Mouse (Mus musculus): Measurements from ENCODE around the gene Hpca. TPM values are rescaled to one million over a fixed set of nuclear protein-coding genes. Genes with fewer than 3 reads are reported as not detected.

The Hpca gene
- total and polyA plus RNA-seq, 2 experiments from 2014 or later: 128 to 129 TPM

DNA sequence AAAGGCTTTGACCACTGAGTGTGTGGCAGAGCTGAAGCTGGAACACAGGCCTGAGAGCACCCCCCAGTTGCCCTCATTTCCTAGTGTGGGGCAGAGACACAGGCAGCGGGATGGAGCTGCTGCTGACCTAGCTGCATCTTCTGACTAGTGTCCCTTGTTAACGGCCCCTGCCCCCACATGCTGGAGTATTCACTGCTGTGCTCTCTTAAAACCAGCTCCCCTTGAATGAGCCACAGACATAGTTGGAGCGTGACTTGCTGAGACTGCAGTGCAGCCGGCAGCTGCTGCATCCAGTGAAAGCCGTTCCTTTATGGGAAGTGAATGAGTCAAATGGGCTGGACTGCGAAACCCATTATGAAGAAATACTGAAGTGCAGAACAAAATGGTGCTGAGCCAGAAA, 40.3 kb downstream of the Hpca start:
- Histone ChIP-seq H3K27ac (ENCODE audit: low read depth, low read length) (no peak overlapping the region), H3K9me3 (ENCODE audit: low read length) (no peaks in the 10 kb centered on the region), H3K4me3 (ENCODE audit: low read depth, low read length) (no peak overlapping the region), H3K4me1 (ENCODE audit: insufficient read depth) (no peaks in the 10 kb centered on the region), H3K27me3 (ENCODE audit: insufficient read depth, low read length) (no peaks in the 10 kb centered on the region), H3K9ac (no peak overlapping the region), H3K36me3 (ENCODE audit: insufficient read depth) (peaks cover 57% of the 10 kb centered on the region), H3K4me2 (ENCODE audit: low read depth) (no peak overlapping the region)
- 64% methylated on average over 6 of the region's 6 CpGs for WGBS
- ATAC-seq: peak; percentile 68
- peak; percentile 23 for DNase-seq
- no peak for TF ChIP-seq CTCF (IDR thresholded peaks at IDR 0.05; ENCODE audit: low read depth)

- no peak overlapping the region for H3K4me2 ChIP-seq (ENCODE audit: low read depth)
- DNase-seq: no peak
- peaks cover 62% of the 10 kb centered on the region for H3K36me3 ChIP-seq (ENCODE audit: insufficient read depth)
- no peak overlapping the region for H3K4me3 ChIP-seq (ENCODE audit: low read depth, low read length)
- no peak for TF ChIP-seq CTCF (IDR thresholded peaks at IDR 0.05; ENCODE audit: low read depth)
- ATAC-seq: no peak
- H3K27ac ChIP-seq (ENCODE audit: low read depth, low read length): no peak overlapping the region
- no peaks in the 10 kb centered on the region for H3K27me3 ChIP-seq (ENCODE audit: insufficient read depth, low read length)
- H3K9ac ChIP-seq: no peak overlapping the region
- WGBS: 78% methylated on average over 7 of the region's 7 CpGs
- no peaks in the 10 kb centered on the region for H3K9me3 ChIP-seq (ENCODE audit: low read length)
- H3K4me1 ChIP-seq (ENCODE audit: insufficient read depth): no peaks in the 10 kb centered on the region
Observed at GRCm38 (mm10) chr4:129081041-129081440, 40.8 kb downstream of the Hpca start.

DNA sequence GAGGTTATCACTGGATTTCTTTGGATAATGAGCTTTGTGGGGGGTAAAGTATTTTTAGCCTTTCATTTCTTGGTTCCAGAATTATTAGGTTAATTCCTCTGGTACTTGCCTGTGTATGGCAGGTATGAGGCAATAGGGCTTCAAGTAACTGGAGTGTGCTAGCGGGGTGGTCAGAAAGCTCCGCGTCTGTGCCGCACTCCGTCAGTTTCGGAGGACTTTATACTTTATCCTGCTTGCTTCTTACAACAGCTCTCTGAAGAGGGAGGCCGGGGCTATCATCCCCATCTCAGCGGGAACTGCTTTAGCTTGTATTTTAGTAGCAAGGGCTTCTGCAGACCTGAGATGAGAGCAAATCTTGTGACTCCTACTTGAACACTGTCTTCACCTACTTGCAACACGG, 42.7 kb downstream of the Hpca start:
- no peak for TF ChIP-seq CTCF (IDR thresholded peaks at IDR 0.05; ENCODE audit: low read depth)
- H3K9me3 ChIP-seq (ENCODE audit: low read length): no peaks in the 10 kb centered on the region
- no peak for ATAC-seq
- H3K27me3 ChIP-seq (ENCODE audit: insufficient read depth, low read length): no peaks in the 10 kb centered on the region
- no peaks in the 10 kb centered on the region for H3K4me1 ChIP-seq (ENCODE audit: insufficient read depth)
- DNase-seq: no peak
- 94% methylated on average over 9 of the region's 9 CpGs for WGBS
- H3K27ac ChIP-seq (ENCODE audit: low read depth, low read length): no peak overlapping the region
- no peak overlapping the region for H3K4me2 ChIP-seq (ENCODE audit: low read depth)
- no peak overlapping the region for H3K4me3 ChIP-seq (ENCODE audit: low read depth, low read length)
- H3K9ac ChIP-seq: no peak overlapping the region
- H3K36me3 ChIP-seq (ENCODE audit: insufficient read depth): peaks cover 73% of the 10 kb centered on the region

GRCm38 (mm10) chr4:129068848-129069247, 53.0 kb downstream of the Hpca start:
- Histone ChIP-seq H3K4me3 (ENCODE audit: low read depth, low read length) (no peak overlapping the region), H3K27me3 (ENCODE audit: insufficient read depth, low read length) (no peaks in the 10 kb centered on the region), H3K9ac (no peak overlapping the region), H3K9me3 (ENCODE audit: low read length) (no peaks in the 10 kb centered on the region), H3K4me2 (ENCODE audit: low read depth) (no peak overlapping the region), H3K27ac (ENCODE audit: low read depth, low read length) (no peak overlapping the region), H3K4me1 (ENCODE audit: insufficient read depth) (no peaks in the 10 kb centered on the region), H3K36me3 (ENCODE audit: insufficient read depth) (peaks cover 12% of the 10 kb centered on the region)
- WGBS: 96% methylated on average over 4 of the region's 4 CpGs
- TF ChIP-seq CTCF (IDR thresholded peaks at IDR 0.05; ENCODE audit: low read depth): no peak
- ATAC-seq (no peak), DNase-seq (no peak)

- no peak overlapping the region for H3K27ac ChIP-seq (ENCODE audit: low read depth, low read length)
- no peak overlapping the region for H3K4me2 ChIP-seq (ENCODE audit: low read depth)
- TF ChIP-seq CTCF (IDR thresholded peaks at IDR 0.05; ENCODE audit: low read depth): no peak
- H3K9ac ChIP-seq: no peak overlapping the region
- H3K36me3 ChIP-seq (ENCODE audit: insufficient read depth): peaks cover 2% of the 10 kb centered on the region; the same call in 1 of the 2 replicates
- H3K4me1 ChIP-seq (ENCODE audit: insufficient read depth): no peaks in the 10 kb centered on the region
- H3K9me3 ChIP-seq (ENCODE audit: low read length): no peaks in the 10 kb centered on the region
- H3K4me3 ChIP-seq (ENCODE audit: low read depth, low read length): no peak overlapping the region
- H3K27me3 ChIP-seq (ENCODE audit: insufficient read depth, low read length): no peaks in the 10 kb centered on the region
- 76% methylated on average over 5 of the region's 5 CpGs for WGBS
- no peak for DNase-seq
- no peak for ATAC-seq
Observed at GRCm38 (mm10) chr4:129067638-129068415, 54.0 kb downstream of the Hpca start.

GRCm38 (mm10) chr4:129065688-129066236, 56.1 kb downstream of the Hpca start:
- DNase-seq (no peak), ATAC-seq (no peak)
- H3K9ac ChIP-seq: no peak overlapping the region
- H3K27me3 ChIP-seq (ENCODE audit: insufficient read depth, low read length): no peaks in the 10 kb centered on the region
- no peak overlapping the region for H3K4me3 ChIP-seq (ENCODE audit: low read depth, low read length)
- no peaks in the 10 kb centered on the region for H3K9me3 ChIP-seq (ENCODE audit: low read length)
- H3K4me2 ChIP-seq (ENCODE audit: low read depth): no peak overlapping the region
- TF ChIP-seq CTCF (IDR thresholded peaks at IDR 0.05; ENCODE audit: low read depth): no peak
- peaks cover 4% of the 10 kb centered on the region; the same call in 1 of the 2 replicates for H3K4me1 ChIP-seq (ENCODE audit: insufficient read depth)
- H3K27ac ChIP-seq (ENCODE audit: low read depth, low read length): no peak overlapping the region
- H3K36me3 ChIP-seq (ENCODE audit: insufficient read depth): no peaks in the 10 kb centered on the region

- peaks cover 16% of the 10 kb centered on the region for H3K4me1 ChIP-seq (ENCODE audit: insufficient read depth)
- TF ChIP-seq CTCF (IDR thresholded peaks at IDR 0.05; ENCODE audit: low read depth): no peak
- DNase-seq: no peak
- no peak for ATAC-seq
- no peak overlapping the region for H3K9ac ChIP-seq
- no peak overlapping the region for H3K4me3 ChIP-seq (ENCODE audit: low read depth, low read length)
- H3K27ac ChIP-seq (ENCODE audit: low read depth, low read length): no peak overlapping the region
- no peaks in the 10 kb centered on the region for H3K27me3 ChIP-seq (ENCODE audit: insufficient read depth, low read length)
- H3K36me3 ChIP-seq (ENCODE audit: insufficient read depth): no peaks in the 10 kb centered on the region
- 89% methylated on average over 3 of the region's 3 CpGs for WGBS
- H3K4me2 ChIP-seq (ENCODE audit: low read depth): no peak overlapping the region
- no peaks in the 10 kb centered on the region for H3K9me3 ChIP-seq (ENCODE audit: low read length)
Observed at GRCm38 (mm10) chr4:129062281-129063075, 59.4 kb downstream of the Hpca start.

Other genes with a start within 250 kb of the Hpca start
- gene Trim62, start 238.5 kb downstream of the Hpca start, total RNA-seq (2014; rRNA removed): 10.9 and 15.7 TPM in 2 replicates
- 15.5 and 20.4 TPM in 2 replicates for gene Trim62, start 238.5 kb downstream of the Hpca start, polyA plus RNA-seq (2015; fragmentation: Nextera tagmentation; extraction: Ambion mirVana)
- gene Azin2, start 159.6 kb downstream of the Hpca start, total RNA-seq (2014; rRNA removed): 19.2 and 23.4 TPM in 2 replicates
- 16.4 and 18.0 TPM in 2 replicates for gene Azin2, start 159.6 kb downstream of the Hpca start, polyA plus RNA-seq (2015; fragmentation: Nextera tagmentation; extraction: Ambion mirVana)
- 30.8 and 33.0 TPM in 2 replicates for gene Ak2, start 130.1 kb downstream of the Hpca start, total RNA-seq (2014; rRNA removed)
- 58.5 and 64.2 TPM in 2 replicates for gene Ak2, start 130.1 kb downstream of the Hpca start, polyA plus RNA-seq (2015; fragmentation: Nextera tagmentation; extraction: Ambion mirVana)
- gene Rnf19b, start 63.8 kb downstream of the Hpca start, total RNA-seq (2014; rRNA removed): 116 and 135 TPM in 2 replicates
- 31.1 and 32.6 TPM in 2 replicates for gene Rnf19b, start 63.8 kb downstream of the Hpca start, polyA plus RNA-seq (2015; fragmentation: Nextera tagmentation; extraction: Ambion mirVana)
- gene Tmem54, start 16.5 kb downstream of the Hpca start, total RNA-seq (2014; rRNA removed): not detected in 2 replicates
- not detected in 2 replicates for gene Tmem54, start 16.5 kb downstream of the Hpca start, polyA plus RNA-seq (2015; fragmentation: Nextera tagmentation; extraction: Ambion mirVana)
- 10.3 and 11.6 TPM in 2 replicates for gene Fndc5, start 15.0 kb upstream of the Hpca start, total RNA-seq (2014; rRNA removed)
- gene Fndc5, start 15.0 kb upstream of the Hpca start, polyA plus RNA-seq (2015; fragmentation: Nextera tagmentation; extraction: Ambion mirVana): 5.8 and 8.3 TPM in 2 replicates
- 41.4 and 52.2 TPM in 2 replicates for gene S100pbp, start 67.7 kb upstream of the Hpca start, total RNA-seq (2014; rRNA removed)
- gene S100pbp, start 67.7 kb upstream of the Hpca start, polyA plus RNA-seq (2015; fragmentation: Nextera tagmentation; extraction: Ambion mirVana): 11.0 and 15.6 TPM in 2 replicates
- gene Yars, start 67.7 kb upstream of the Hpca start, total RNA-seq (2014; rRNA removed): 97.7 and 119 TPM in 2 replicates
- 108 and 120 TPM in 2 replicates for gene Yars, start 67.7 kb upstream of the Hpca start, polyA plus RNA-seq (2015; fragmentation: Nextera tagmentation; extraction: Ambion mirVana)
- 7.8 and 10.6 TPM in 2 replicates for gene C77080, start 139.4 kb upstream of the Hpca start, total RNA-seq (2014; rRNA removed)
- 2.7 and 3.5 TPM in 2 replicates for gene C77080, start 139.4 kb upstream of the Hpca start, polyA plus RNA-seq (2015; fragmentation: Nextera tagmentation; extraction: Ambion mirVana)
- gene Sync, start 165.6 kb upstream of the Hpca start, total RNA-seq (2014; rRNA removed): 0.52 and 0.54 TPM in 2 replicates
- 0.48 and 0.79 TPM in 2 replicates for gene Sync, start 165.6 kb upstream of the Hpca start, polyA plus RNA-seq (2015; fragmentation: Nextera tagmentation; extraction: Ambion mirVana)
- 103 and 111 TPM in 2 replicates for gene Rbbp4, start 213.3 kb upstream of the Hpca start, total RNA-seq (2014; rRNA removed)
- 272 and 292 TPM in 2 replicates for gene Rbbp4, start 213.3 kb upstream of the Hpca start, polyA plus RNA-seq (2015; fragmentation: Nextera tagmentation; extraction: Ambion mirVana)
- gene Zbtb8os, start 213.7 kb upstream of the Hpca start, total RNA-seq (2014; rRNA removed): 5.9 and 6.0 TPM in 2 replicates
- 20.7 and 30.0 TPM in 2 replicates for gene Zbtb8os, start 213.7 kb upstream of the Hpca start, polyA plus RNA-seq (2015; fragmentation: Nextera tagmentation; extraction: Ambion mirVana)